Mouse (Mus musculus) gastrocnemius, adult 18-20 months (tissue): Measurements from ENCODE around the gene Gm5155. TPM values are rescaled to one million over a fixed set of nuclear protein-coding genes. Genes with fewer than 3 reads are reported as not detected.
"Not testable (repeated sequence)": the region's sequence is repeated elsewhere in the genome, so short reads cannot be mapped to it uniquely, and the experiment has no call there.

ENCODE experiments used
- DNase-seq: peaks from one replicate; pipeline ENCODE4 v3.0.0; 2021; ENCODE audit warnings: low spot score
- long read RNA-seq, 2 experiments: library from polyadenylated mRNA; stranded (forward); transcript quantifications; one replicate each; pipeline ENCODE4 v2.0.0; 2021
- total RNA-seq, 2 experiments: library from RNA; stranded (reverse); gene quantifications; 2 replicates each; pipeline ENCODE4 v1.2.3; 2021

Gm5155 gene
- not detected for total RNA-seq
- long read RNA-seq, experiment 1, result 0 reads
- long read RNA-seq, experiment 2, result 0 reads

GRCm38 (mm10) chr7:17871467-17871866, at the start of gene Gm5155:
TSS of gene Gm5155 (plus strand) at chr7:17871767.
- no peak for DNase-seq

- DNase-seq, result no peak
Measured at GRCm38 (mm10) chr7:17870776-17871175, 791 bp upstream of the Gm5155 start.

- not testable (repeated sequence) for DNase-seq
Measured at GRCm38 (mm10) chr7:17895341-17895740, 23.8 kb downstream of the Gm5155 start.

- no peak for DNase-seq
Measured at GRCm38 (mm10) chr7:17903146-17903915, 31.8 kb downstream of the Gm5155 start.

Other genes with a start within 250 kb of the Gm5155 start
- gene Ceacam5, start 158.5 kb upstream of the Gm5155 start, total RNA-seq, result not detected
- gene Ceacam14, start 59.1 kb upstream of the Gm5155 start, total RNA-seq, result not detected
- gene Ceacam11, start 100.4 kb downstream of the Gm5155 start, total RNA-seq, result not detected
- not detected for gene Ceacam13, start 138.1 kb downstream of the Gm5155 start, total RNA-seq
- gene Ceacam12, start 194.2 kb downstream of the Gm5155 start, total RNA-seq, result not detected